Mouse (Mus musculus) lung, embryonic 16.5 days (tissue): ENCODE measurements around the gene Nup214. TPM values are rescaled to one million over a fixed set of nuclear protein-coding genes. Genes with fewer than 3 reads are reported as not detected.

Experiments used
- ATAC-seq: fragments of 200-750 bp; cut with Nextera tagmentation; 2 replicates; pipeline ENCODE4 v1.8.0; 2017; ENCODE audit warnings: low read depth, mild to moderate bottlenecking, moderate library complexity
- H3K27ac ChIP-seq: fragments of 300-500 bp; sonication (generic); 2 replicates; pipeline ENCODE4 v1.5.1; 2014; ENCODE audit warnings: mild to moderate bottlenecking, control low read depth, low read length
- H3K27me3 ChIP-seq: fragments of 300-500 bp; sonication (generic); 2 replicates; pipeline ENCODE4 v1.6.1; 2014; ENCODE audit warnings: low read depth, low read length, mixed read lengths; ENCODE audit not compliant: control insufficient read depth, insufficient read depth
- H3K36me3 ChIP-seq: fragments of 300-500 bp; sonication (generic); 2 replicates; pipeline ENCODE4 v1.6.1; 2014; ENCODE audit warnings: low read length; ENCODE audit not compliant: control insufficient read depth, insufficient read depth
- H3K4me1 ChIP-seq: fragments of 300-500 bp; sonication (generic); replicated peaks from 2 replicates; pipeline ENCODE4 v1.6.1; 2014; ENCODE audit warnings: low read length, mixed read lengths; ENCODE audit not compliant: control insufficient read depth, insufficient read depth
- H3K4me2 ChIP-seq: fragments of 300-500 bp; sonication (generic); 2 replicates; pipeline ENCODE4 v1.6.1; 2014; ENCODE audit warnings: low read depth, low read length, control low read depth
- H3K4me3 ChIP-seq: fragments of 300-500 bp; sonication (generic); 2 replicates; pipeline ENCODE4 v1.5.1; 2014; ENCODE audit warnings: mild to moderate bottlenecking, low read length, control low read depth
- H3K9ac ChIP-seq: fragments of 300-500 bp; sonication (generic); 2 replicates; pipeline ENCODE4 v1.6.1; 2014; ENCODE audit warnings: low read length, control low read depth
- H3K9me3 ChIP-seq: fragments of 300-500 bp; sonication (generic); 2 replicates; pipeline ENCODE4 v1.6.1; 2016; ENCODE audit warnings: low read length; ENCODE audit not compliant: control insufficient read depth
- WGBS: fragments of 180-500 bp; shearing (Covaris S2); extraction: QIAGEN DNeasy Blood & Tissue Kit; methylation state at CpG from one replicate; pipeline ENCODE4 v1.1.7; 2014; 5-methylcytosine and 5-hydroxymethylcytosine counted together
- polyA plus RNA-seq: library from polyadenylated mRNA; unstranded; fragments of >200 nt; fragmentation: Nextera tagmentation; extraction: Ambion mirVana; gene quantifications from 2 replicates; pipeline ENCODE4 v1.2.1, GENCODE M21; 2015

Nup214 gene
- polyA plus RNA-seq, 1 experiment from 2014 or later: 86.6 TPM

- H3K27me3 ChIP-seq: peaks cover 17% of the 10 kb centered on the region
- no peaks in the 10 kb centered on the region for H3K9me3 ChIP-seq
- peaks cover 6% of the 10 kb centered on the region for H3K4me1 ChIP-seq
- ATAC-seq: peak; percentile 77
- WGBS: 27% methylated on average over 7 of the region's 8 CpGs
- no peak overlapping the region; the same call in 1 of the 2 replicates for H3K9ac ChIP-seq
- H3K27ac ChIP-seq: peak overlapping the region; percentile 75
- peak overlapping the region; percentile 10; the same call in 1 of the 2 replicates for H3K4me2 ChIP-seq
- H3K4me3 ChIP-seq: no peak overlapping the region
- no peaks in the 10 kb centered on the region for H3K36me3 ChIP-seq
Observed at GRCm38 (mm10) chr2:32078522-32078921, 104.3 kb downstream of the Nup214 start.

- 78% methylated on average over 14 of the region's 14 CpGs for WGBS
- peaks cover 13% of the 10 kb centered on the region for H3K4me1 ChIP-seq
- no peaks in the 10 kb centered on the region for H3K36me3 ChIP-seq
- no peak for ATAC-seq
- H3K9me3 ChIP-seq: no peaks in the 10 kb centered on the region
- no peak overlapping the region for H3K9ac ChIP-seq
- H3K4me3 ChIP-seq: no peak overlapping the region
- 0 out of 2 replicates have a peak overlapping the region, but pooled peaks have one; percentile 1 for H3K4me2 ChIP-seq
- peaks cover 25% of the 10 kb centered on the region for H3K27me3 ChIP-seq
- H3K27ac ChIP-seq: peak overlapping the region; percentile 75
Observed at GRCm38 (mm10) chr2:32079191-32079725, 105.0 kb downstream of the Nup214 start.

GRCm38 (mm10) chr2:32080681-32081080, 106.4 kb downstream of the Nup214 start:
- Histone ChIP-seq H3K4me2 (peak overlapping the region; percentile 32), H3K4me3 (no peak overlapping the region), H3K9me3 (no peaks in the 10 kb centered on the region), H3K9ac (peak overlapping the region; percentile 35), H3K36me3 (no peaks in the 10 kb centered on the region), H3K4me1 (peaks cover 13% of the 10 kb centered on the region), H3K27me3 (peaks cover 30% of the 10 kb centered on the region), H3K27ac (peak overlapping the region; percentile 57; the same call in 1 of the 2 replicates)
- no peak for ATAC-seq
- 83% methylated on average over 3 of the region's 3 CpGs for WGBS

- Histone ChIP-seq H3K9me3 (no peaks in the 10 kb centered on the region), H3K27me3 (peaks cover 30% of the 10 kb centered on the region), H3K4me3 (peak overlapping the region; percentile 69), H3K36me3 (no peaks in the 10 kb centered on the region), H3K4me2 (peak overlapping the region; percentile 97), H3K27ac (peak overlapping the region; percentile 65; the same call in 1 of the 2 replicates), H3K4me1 (peaks cover 13% of the 10 kb centered on the region), H3K9ac (peak overlapping the region; percentile 68)
- ATAC-seq: no peak
- WGBS: 67% methylated on average over 14 of the region's 14 CpGs
Observed at GRCm38 (mm10) chr2:32081296-32081929, 107.2 kb downstream of the Nup214 start.

- Histone ChIP-seq H3K27me3 (peaks cover 32% of the 10 kb centered on the region), H3K9ac (peak overlapping the region; percentile 68), H3K27ac (peak overlapping the region; percentile 18; the same call in 1 of the 2 replicates), H3K36me3 (no peaks in the 10 kb centered on the region), H3K9me3 (no peaks in the 10 kb centered on the region), H3K4me3 (peak overlapping the region; percentile 69), H3K4me2 (peak overlapping the region; percentile 97), H3K4me1 (peaks cover 13% of the 10 kb centered on the region)
- 63% methylated on average over 2 of the region's 2 CpGs for WGBS
- ATAC-seq: no peak
Observed at GRCm38 (mm10) chr2:32082229-32082628, 108.0 kb downstream of the Nup214 start.

DNA sequence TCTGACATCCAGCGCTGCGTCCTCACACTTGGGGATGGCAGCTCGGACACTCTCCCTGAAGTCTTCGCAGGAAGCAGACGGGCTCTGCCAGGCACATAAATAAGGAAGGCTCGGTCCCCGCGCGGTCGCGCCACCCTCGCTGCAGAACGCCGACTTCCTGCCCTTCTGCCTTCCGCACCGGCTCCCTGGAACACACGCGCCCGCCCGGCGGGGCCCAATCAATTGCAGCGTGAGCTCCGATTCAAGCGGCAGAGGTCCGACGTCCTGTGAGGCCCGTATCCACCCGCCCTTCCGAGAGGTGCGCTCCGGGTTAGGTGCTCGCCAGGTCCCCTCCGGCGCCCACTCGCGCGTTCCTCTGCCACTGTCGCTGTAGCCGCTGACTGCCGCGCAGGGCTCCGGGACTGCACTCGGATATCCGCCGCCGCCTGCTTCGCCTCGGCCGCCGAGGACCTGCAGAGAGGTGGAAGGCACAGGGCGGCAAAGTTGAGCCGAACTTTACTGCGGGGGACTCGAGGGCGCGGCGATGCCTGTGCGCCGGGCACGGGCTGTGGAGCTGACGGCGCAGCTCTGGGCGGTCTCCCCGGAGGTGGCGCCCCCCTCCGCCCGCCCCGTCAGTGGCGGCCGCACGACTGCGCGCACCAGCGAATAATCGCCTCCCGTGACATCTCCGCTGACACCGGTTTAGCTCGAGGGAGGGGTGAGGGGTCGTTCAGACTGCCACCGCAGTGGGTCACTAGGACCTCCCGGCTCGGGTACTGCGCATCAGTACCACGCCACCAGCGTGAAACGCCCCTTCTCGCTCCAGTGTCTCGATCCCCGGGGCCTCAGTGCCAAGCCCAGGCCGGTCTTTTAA, 109.1 kb downstream of the Nup214 start:
- Histone ChIP-seq H3K9ac (peak overlapping the region; percentile 68), H3K27ac (peak overlapping the region; percentile 50), H3K9me3 (no peaks in the 10 kb centered on the region), H3K36me3 (no peaks in the 10 kb centered on the region), H3K27me3 (peaks cover 42% of the 10 kb centered on the region), H3K4me1 (peaks cover 15% of the 10 kb centered on the region), H3K4me2 (peak overlapping the region; percentile 97), H3K4me3 (peak overlapping the region; percentile 69)
- under 1% methylated on average over 80 of the region's 91 CpGs for WGBS
- ATAC-seq: peak; percentile 40; the same call in 1 of the 2 replicates

DNA sequence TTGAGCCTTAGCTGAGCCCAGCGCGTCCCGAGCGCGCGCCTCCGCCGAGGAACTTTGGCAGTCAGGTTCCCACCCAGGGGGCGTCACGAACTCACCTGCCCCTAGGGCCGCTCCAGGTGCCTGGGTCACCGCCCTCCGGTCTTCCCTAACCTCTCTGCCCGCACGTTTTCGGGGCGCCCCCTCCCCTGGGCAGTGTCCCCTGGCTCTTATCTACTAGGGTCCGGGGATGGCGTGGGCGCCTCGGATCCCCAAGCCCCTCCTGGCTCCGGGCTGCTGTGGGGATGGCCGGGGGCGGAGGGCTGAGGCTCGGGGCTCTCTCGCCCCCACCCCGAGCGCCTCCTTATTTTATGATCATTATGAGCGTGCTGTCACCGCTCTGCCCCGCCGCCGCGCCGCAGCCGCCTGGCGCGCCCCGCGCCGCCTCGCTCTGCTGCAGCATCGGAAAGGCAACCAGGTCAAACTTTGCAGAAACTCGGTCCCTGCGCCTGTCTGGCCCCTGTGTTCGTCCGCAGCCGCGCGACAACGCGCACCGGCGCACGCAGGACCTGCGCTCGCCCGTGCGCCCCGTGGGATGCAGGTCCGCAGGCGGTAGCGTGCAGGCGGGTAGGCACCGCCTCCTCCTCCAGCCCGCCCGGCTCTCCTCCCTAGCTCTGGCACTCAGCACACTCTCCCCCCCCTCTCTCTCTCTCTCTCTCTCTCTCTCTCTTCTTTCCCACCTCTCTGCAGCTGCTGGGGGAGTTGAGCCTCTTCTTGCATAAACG, 110.1 kb downstream of the Nup214 start, which contains the start of gene Fam78a:
TSS of gene Fam78a (minus strand) at position 747 of the 761 bp plus-strand sequence.
- Histone ChIP-seq H3K36me3 (no peaks in the 10 kb centered on the region), H3K27me3 (peaks cover 45% of the 10 kb centered on the region), H3K4me3 (peak within 1 kb of the TSS; percentile 69), H3K4me1 (peaks cover 22% of the 10 kb centered on the region), H3K4me2 (peak within 1 kb of the TSS; percentile 97), H3K27ac (no peak within 1 kb of the TSS), H3K9ac (peak within 1 kb of the TSS; percentile 68), H3K9me3 (no peaks in the 10 kb centered on the region)
- peak; percentile 76 for ATAC-seq
- WGBS: under 1% methylated on average over 56 of the region's 68 CpGs

DNA sequence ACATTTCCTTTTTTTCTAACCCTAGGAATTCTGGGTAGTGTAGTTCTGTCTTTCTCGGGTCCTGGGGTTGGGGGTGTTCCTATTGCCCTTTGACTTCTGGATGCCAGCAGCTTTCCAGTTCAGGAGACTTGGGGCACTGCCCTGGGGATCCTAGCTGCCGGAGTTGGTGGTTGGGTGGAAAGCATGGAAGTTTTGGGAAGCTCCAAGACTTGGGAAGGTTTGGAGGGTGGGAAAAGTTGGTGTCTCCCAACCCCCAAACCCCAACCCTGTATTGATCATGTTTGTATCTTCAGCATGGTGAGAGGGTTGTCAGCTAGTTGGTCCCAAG, 110.6 kb downstream of the Nup214 start:
- Histone ChIP-seq H3K4me3 (peak overlapping the region; percentile 69), H3K27me3 (peaks cover 45% of the 10 kb centered on the region), H3K9me3 (no peaks in the 10 kb centered on the region; the same call in 1 of the 2 replicates), H3K4me1 (peaks cover 22% of the 10 kb centered on the region), H3K36me3 (no peaks in the 10 kb centered on the region), H3K4me2 (peak overlapping the region; percentile 97), H3K27ac (no peak overlapping the region), H3K9ac (peak overlapping the region; percentile 68; the same call in 1 of the 2 replicates)
- 19% methylated on average over 2 of the region's 2 CpGs for WGBS
- ATAC-seq: no peak; the same call in 1 of the 2 replicates
